Mouse (Mus musculus) MEL (cell line): Measurements from ENCODE around the gene Camk1d.

Experiments
- EP300 ChIP-seq, 2 experiments: IDR thresholded peaks; 2 replicates each; pipeline ENCODE4 v1.6.1; 2011; ENCODE audit warnings: improper control_type of control experiment in 2 of 2, low read length in 2 of 2, low read depth in 1 of 2, mild to moderate bottlenecking in 1 of 2
- MAX ChIP-seq: IDR thresholded peaks from 2 replicates; pipeline ENCODE4 v1.6.1; 2011; ENCODE audit warnings: low read length, improper control_type of control experiment
- POLR2A ChIP-seq, 2 experiments: IDR thresholded peaks; 2 replicates each; pipeline ENCODE4 v1.6.1; 2011 to 2012; ENCODE audit warnings: low read length in 2 of 2, mild to moderate bottlenecking in 2 of 2, control low read depth in 1 of 2, improper control_type of control experiment in 1 of 2, low read depth in 1 of 2, moderate library complexity in 1 of 2; ENCODE audit not compliant: control insufficient read depth in 1 of 2, insufficient read depth in 1 of 2, poor library complexity in 1 of 2
- RAD21 ChIP-seq: IDR thresholded peaks from 2 replicates; pipeline ENCODE4 v1.6.1; 2011; ENCODE audit warnings: mild to moderate bottlenecking, low read depth, low read length, improper control_type of control experiment

GRCm38 (mm10) chr2:5469366-5469941 is 244.9 kb downstream of the Camk1d start:
- TF ChIP-seq RAD21: no peak
- TF ChIP-seq MAX: no peak
- no peak for TF ChIP-seq EP300 (IDR thresholded peaks at IDR 0.05; ENCODE audit: low read depth in 1 of 2, low read length in 2 of 2)
- TF ChIP-seq POLR2A (IDR thresholded peaks at IDR 0.05; ENCODE audit: control insufficient read depth in 1 of 2, insufficient read depth in 1 of 2, low read depth in 1 of 2, low read length in 2 of 2, poor library complexity in 1 of 2): no peak
